Mouse (Mus musculus): ENCODE results near the gene Cyp4f14.

Gene Cyp4f14

GRCm38 (mm10) chr17:32917131-32917530, at the start of gene Cyp4f14:
Cyp4f14 (minus strand) TSS chr17:32917342.
- no peak for DNase-seq (ENCODE audit: low spot score)

- peak; percentile 97 for DNase-seq (ENCODE audit: low spot score)
Observed at GRCm38 (mm10) chr17:32965623-32966290, 48.6 kb upstream of the Cyp4f14 start, which contains the start of gene Zfp472. Zfp472 (plus strand) TSS chr17:32965814.

- no peak for DNase-seq (ENCODE audit: low spot score)
Observed at GRCm38 (mm10) chr17:32965253-32965622, 48.1 kb upstream of the Cyp4f14 start.

GRCm38 (mm10) chr17:32951441-32951840, 34.3 kb upstream of the Cyp4f14 start:
- DNase-seq (ENCODE audit: low spot score), result peak; percentile 73

- DNase-seq (ENCODE audit: low spot score), result no peak
Observed at GRCm38 (mm10) chr17:32951006-32951405, 33.9 kb upstream of the Cyp4f14 start.

- DNase-seq (ENCODE audit: low spot score), result no peak
Observed at GRCm38 (mm10) chr17:32950136-32950535, 33.0 kb upstream of the Cyp4f14 start.

GRCm38 (mm10) chr17:32947215-32947914, 30.2 kb upstream of the Cyp4f14 start, which contains the start of gene Cyp4f13:
Cyp4f13 (minus strand) TSS chr17:32947402.
- DNase-seq (ENCODE audit: low spot score), result peak; percentile 77

- DNase-seq (ENCODE audit: low spot score), result no peak
Observed at GRCm38 (mm10) chr17:32946716-32947115, 29.6 kb upstream of the Cyp4f14 start.

- no peak for DNase-seq (ENCODE audit: low spot score)
Observed at GRCm38 (mm10) chr17:32944402-32945035, 27.4 kb upstream of the Cyp4f14 start.

GRCm38 (mm10) chr17:32943661-32944060, 26.5 kb upstream of the Cyp4f14 start:
- DNase-seq (ENCODE audit: low spot score), result no peak

- DNase-seq (ENCODE audit: low spot score), result no peak
Observed at GRCm38 (mm10) chr17:32939831-32940230, 22.7 kb upstream of the Cyp4f14 start.

- DNase-seq (ENCODE audit: low spot score), result no peak
Observed at GRCm38 (mm10) chr17:32927803-32928202, 10.7 kb upstream of the Cyp4f14 start.

GRCm38 (mm10) chr17:32924658-32925312, 7.6 kb upstream of the Cyp4f14 start:
- peak; percentile 86 for DNase-seq (ENCODE audit: low spot score)

- no peak for DNase-seq (ENCODE audit: low spot score)
Observed at GRCm38 (mm10) chr17:32923681-32924080, 6.5 kb upstream of the Cyp4f14 start.

- DNase-seq (ENCODE audit: low spot score), result no peak
Observed at GRCm38 (mm10) chr17:32919123-32919522, 2.0 kb upstream of the Cyp4f14 start.

- no peak for DNase-seq (ENCODE audit: low spot score)
Observed at GRCm38 (mm10) chr17:32916075-32916474, 1.1 kb downstream of the Cyp4f14 start.

GRCm38 (mm10) chr17:32906172-32906571, 11.0 kb downstream of the Cyp4f14 start:
- no peak for DNase-seq (ENCODE audit: low spot score)

- peak; percentile 70 for DNase-seq (ENCODE audit: low spot score)
Observed at GRCm38 (mm10) chr17:32905239-32905638, 11.9 kb downstream of the Cyp4f14 start.

GRCm38 (mm10) chr17:32904414-32904813, 12.7 kb downstream of the Cyp4f14 start:
- DNase-seq (ENCODE audit: low spot score), result peak; percentile 33

- no peak for DNase-seq (ENCODE audit: low spot score)
Observed at GRCm38 (mm10) chr17:32901751-32902525, 15.2 kb downstream of the Cyp4f14 start.

- no peak for DNase-seq (ENCODE audit: low spot score)
Observed at GRCm38 (mm10) chr17:32895421-32895820, 21.7 kb downstream of the Cyp4f14 start.

GRCm38 (mm10) chr17:32893901-32894300, 23.2 kb downstream of the Cyp4f14 start:
- DNase-seq (ENCODE audit: low spot score), result no peak

Measured in embryo, embryonic 10.5 days (tissue).